Mouse (Mus musculus): ENCODE measurements at regions not wholly inside any gene's neighbourhood (a gene's known extent, or its start where the extent isn't known, plus 50 kb on each side); places are given as distances from the start of the nearest gene placed in this dataset.

DNA sequence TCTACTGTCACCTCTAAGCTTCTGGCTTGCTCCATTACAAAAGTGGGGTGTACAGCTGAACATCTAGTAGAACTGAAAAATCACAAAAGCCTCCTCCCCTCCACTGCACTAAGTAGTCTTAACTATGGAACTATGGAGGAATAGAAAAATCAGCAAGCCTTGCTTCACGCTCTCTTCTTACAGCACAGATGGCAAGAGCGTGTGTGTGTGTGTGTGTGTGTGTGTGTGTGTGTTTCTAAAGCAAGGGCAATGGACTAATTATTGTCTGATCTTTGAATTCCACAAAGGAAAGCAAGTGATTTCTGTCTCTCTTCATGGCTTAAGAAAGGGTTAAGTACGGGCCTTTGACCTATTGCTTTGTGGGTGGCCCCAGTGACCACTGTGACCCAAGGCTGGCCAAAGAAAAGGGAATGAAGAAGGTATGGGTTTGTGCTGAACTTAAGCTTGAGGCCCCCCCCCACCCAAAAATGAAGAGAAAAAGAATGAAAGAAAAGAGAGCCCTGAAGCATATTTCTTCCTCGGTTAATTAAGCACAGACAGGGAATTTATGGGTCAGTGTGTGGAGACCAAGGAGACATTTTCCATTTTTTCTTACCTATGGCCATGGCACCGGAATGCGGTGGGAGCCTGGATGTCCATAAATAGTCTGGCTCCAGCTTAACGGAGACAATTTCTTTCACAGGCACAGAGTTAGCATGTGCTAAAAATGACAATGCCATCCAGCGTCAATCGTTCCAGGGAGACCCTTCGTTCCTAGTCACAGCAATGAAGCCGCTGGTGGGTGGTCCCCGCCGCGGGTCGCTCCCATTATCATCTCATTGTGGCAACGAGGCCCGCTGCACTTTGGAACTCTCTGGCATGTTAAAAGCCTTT lies 119.8 kb downstream of the Zbtb18 start:
- no peak for TF ChIP-seq POLR2A (IDR thresholded peaks at IDR 0.05; ENCODE audit: extremely low read depth, insufficient read depth, low read length)
- TF ChIP-seq CTCF (IDR thresholded peaks at IDR 0.05; ENCODE audit: extremely low read depth, insufficient read depth, low read length): no peak

Data from cortical plate, adult 2 months (tissue).